ENCODE assay signal across 8 mouse cellular contexts in genomic region chr10:44474256-44474655, GRCm38 (mm10). TPM values are rescaled to one million over a fixed set of nuclear protein-coding genes. Genes with fewer than 3 reads are reported as not detected.
A peak's percentile ranks its signal among the peaks of the same experiment; 100 is the strongest.
DNase-seq lines count a peak whose midpoint lies in the region; ATAC-seq lines count a peak whose summit lies in the region.
"Had no signal": no experiment of that assay in that cellular context is flagged by ENCODE, and none has a peak within 500 bp of the region (broad histone marks: within the 10 kb centered on the region; RNA-seq: fewer than 3 reads in every experiment).

No protein-coding gene starts in this region.

- H3K4me2 ChIP-seq in midbrain, embryonic 13.5 days (replicated peaks), result no peak overlapping the region
- no peak overlapping the region for H3K4me2 ChIP-seq in midbrain, embryonic 15.5 days
- no peak overlapping the region; the same call in 1 of the 2 replicates for H3K4me2 ChIP-seq in kidney, embryonic 14.5 days (replicated peaks; ENCODE audit: low read depth, low read length)
- H3K4me2 ChIP-seq: midbrain, embryonic 12.5 days had no signal

- no peak overlapping the region for H3K9ac ChIP-seq in midbrain, embryonic 13.5 days (replicated peaks)
- H3K9ac ChIP-seq in midbrain, embryonic 15.5 days, result no peak overlapping the region
- no peak overlapping the region for H3K9ac ChIP-seq in kidney, embryonic 14.5 days (ENCODE audit: low read depth, low read length)
- H3K9ac ChIP-seq: midbrain, embryonic 12.5 days had no signal

- H3K9me3 ChIP-seq in midbrain, embryonic 13.5 days, result no peaks in the 10 kb centered on the region
- H3K9me3 ChIP-seq in midbrain, embryonic 15.5 days, result no peaks in the 10 kb centered on the region
- no peaks in the 10 kb centered on the region for H3K9me3 ChIP-seq in kidney, embryonic 14.5 days (ENCODE audit: control insufficient read depth, low read length)
- H3K9me3 ChIP-seq: midbrain, embryonic 12.5 days had no signal

- no peaks in the 10 kb centered on the region for H3K36me3 ChIP-seq in midbrain, embryonic 13.5 days
- no peaks in the 10 kb centered on the region for H3K36me3 ChIP-seq in midbrain, embryonic 15.5 days (replicated peaks)
- no peaks in the 10 kb centered on the region for H3K36me3 ChIP-seq in kidney, embryonic 14.5 days (ENCODE audit: control insufficient read depth, insufficient read depth, low read length)
- H3K36me3 ChIP-seq: midbrain, embryonic 12.5 days had no signal

- peak; percentile 58; the same call in 1 of the 2 replicates for ATAC-seq in midbrain, embryonic 13.5 days
- ATAC-seq in midbrain, embryonic 15.5 days (replicated peaks), result no peak; the same call in 1 of the 2 replicates
- ATAC-seq in kidney, embryonic 14.5 days (ENCODE audit: low FRiP score, low TSS enrichment), result peak; percentile 87
- ATAC-seq in erythroid progenitor cell, adult 5-6 weeks (replicated peaks; ENCODE audit: low FRiP score, poor library complexity, severe bottlenecking), result no peak

- H3K27me3 ChIP-seq in midbrain, embryonic 13.5 days, result no peaks in the 10 kb centered on the region; the same call in 1 of the 2 replicates
- no peaks in the 10 kb centered on the region for H3K27me3 ChIP-seq in midbrain, embryonic 15.5 days (replicated peaks)
- H3K27me3 ChIP-seq in kidney, embryonic 14.5 days (ENCODE audit: control insufficient read depth, insufficient read depth, low read length), result peaks cover 6% of the 10 kb centered on the region

- H3K4me1 ChIP-seq in midbrain, embryonic 13.5 days (replicated peaks), result peaks cover 4% of the 10 kb centered on the region
- H3K4me1 ChIP-seq in midbrain, embryonic 15.5 days, result peaks cover 3% of the 10 kb centered on the region; the same call in 1 of the 2 replicates
- no peaks in the 10 kb centered on the region for H3K4me1 ChIP-seq in kidney, embryonic 14.5 days (ENCODE audit: control insufficient read depth, insufficient read depth, low read length)
- H3K4me1 ChIP-seq: midbrain, embryonic 12.5 days had no signal

- H3K27ac ChIP-seq in midbrain, embryonic 13.5 days, result no peak overlapping the region
- H3K27ac ChIP-seq in midbrain, embryonic 15.5 days, result no peak overlapping the region
- H3K27ac ChIP-seq in kidney, embryonic 14.5 days (ENCODE audit: low read depth, low read length), result no peak overlapping the region
- H3K27ac ChIP-seq: midbrain, embryonic 12.5 days had no signal

- no peak overlapping the region for H3K4me3 ChIP-seq in midbrain, embryonic 13.5 days (replicated peaks)
- H3K4me3 ChIP-seq in midbrain, embryonic 15.5 days, result no peak overlapping the region
- H3K4me3 ChIP-seq in kidney, embryonic 14.5 days (ENCODE audit: low read length), result no peak overlapping the region
- H3K4me3 ChIP-seq: midbrain, embryonic 12.5 days had no signal

- DNase-seq in heart, adult 9 months (ENCODE audit: low spot score in 2 of 2), result peak; percentile 19 to 23
- DNase-seq in retina, embryonic 14.5 days (ENCODE audit: low spot score), result peak; percentile 54
- DNase-seq in yolk sac, embryonic 10.5 days (ENCODE audit: low spot score), result no peak

- 62% methylated on average over 10 of the region's 10 CpGs for WGBS in midbrain, embryonic 13.5 days
- 54% methylated on average over 10 of the region's 10 CpGs for WGBS in midbrain, embryonic 15.5 days
- WGBS in kidney, embryonic 14.5 days, result 17% methylated on average over 10 of the region's 10 CpGs

RNA-seq across cellular contexts. Expression of gene Prdm1, which starts 54.0 kb away (rescaled TPM):
- 0.46 and 0.62 TPM in 2 replicates for polyA plus RNA-seq in midbrain, embryonic 13.5 days (2015; fragmentation: Nextera tagmentation; extraction: Ambion mirVana)
- 0.52 and 1.2 TPM in 2 replicates for polyA plus RNA-seq in midbrain, embryonic 15.5 days (2015; fragmentation: Nextera tagmentation; extraction: Ambion mirVana)
- polyA plus RNA-seq in kidney, embryonic 14.5 days (2014; fragmentation: Nextera tagmentation; extraction: Ambion mirVana), result 1.9 and 2.0 TPM in 2 replicates
- 1.7 TPM in 1 of 2 replicates, not detected in the other for total RNA-seq in erythroid progenitor cell, adult 5-6 weeks (2015; ENCODE audit: low replicate concordance)
- 0.91 TPM in 1 of 2 replicates, not detected in the other for total RNA-seq in erythroid progenitor cell, adult 5-6 weeks (2017; ENCODE audit: low replicate concordance)

Comparison
In these comparisons a context has a peak if more than half of its experiments do, and no peak if none do; other contexts are left out.
1. ATAC-seq: peak in midbrain, embryonic 13.5 days (single experiment) and kidney, embryonic 14.5 days (single experiment); none in midbrain, embryonic 15.5 days (single experiment) and erythroid progenitor cell, adult 5-6 weeks (single experiment).